Mouse (Mus musculus) liver, postnatal 0 days (tissue): Measurements from ENCODE around the gene 1700022I11Rik. TPM values are rescaled to one million over a fixed set of nuclear protein-coding genes. Genes with fewer than 3 reads are reported as not detected.
A peak's percentile ranks its signal among the peaks of the same experiment; 100 is the strongest.

Experiments
- ATAC-seq: fragments of 200-750 bp; cut with Nextera tagmentation; 2 replicates; pipeline ENCODE4 v1.8.0; 2017; ENCODE audit warnings: mild to moderate bottlenecking, moderate library complexity
- DNase-seq: peaks from one replicate; pipeline ENCODE4 v3.0.0-alpha.2; 2016
- H3K27ac ChIP-seq: fragments of 300-500 bp; sonication (generic); 2 replicates; pipeline ENCODE4 v1.5.1; 2014; ENCODE audit warnings: antibody characterized with exemption, moderate library complexity, mild to moderate bottlenecking, low read depth
- H3K27me3 ChIP-seq: fragments of 300-500 bp; sonication (generic); 2 replicates; pipeline ENCODE4 v1.6.1; 2014; ENCODE audit warnings: low read length, control low read depth, mixed read lengths; ENCODE audit not compliant: insufficient read depth
- H3K36me3 ChIP-seq: fragments of 300-500 bp; sonication (generic); replicated peaks from 2 replicates; pipeline ENCODE4 v1.6.1; 2014; ENCODE audit warnings: mild to moderate bottlenecking, control low read depth, low read length, moderate library complexity, mixed read lengths; ENCODE audit not compliant: insufficient read depth
- H3K4me1 ChIP-seq: fragments of 300-500 bp; sonication (generic); 2 replicates; pipeline ENCODE4 v1.6.1; 2014; ENCODE audit warnings: antibody characterized with exemption, mild to moderate bottlenecking, control low read depth; ENCODE audit not compliant: insufficient read depth
- H3K4me2 ChIP-seq: fragments of 300-500 bp; sonication (generic); 2 replicates; pipeline ENCODE4 v1.6.1; 2014; ENCODE audit warnings: low read depth, mild to moderate bottlenecking, low read length, moderate library complexity, mixed read lengths
- H3K4me3 ChIP-seq: fragments of 300-500 bp; sonication (generic); 2 replicates; pipeline ENCODE4 v1.5.1; 2014; ENCODE audit warnings: low read depth, low read length
- H3K9ac ChIP-seq: fragments of 300-500 bp; sonication (generic); replicated peaks from 2 replicates; pipeline ENCODE4 v1.6.1; 2014; ENCODE audit warnings: mild to moderate bottlenecking, moderate library complexity
- H3K9me3 ChIP-seq: fragments of 300-500 bp; sonication (generic); 2 replicates; pipeline ENCODE4 v1.6.1; 2016; ENCODE audit warnings: mild to moderate bottlenecking, control low read depth, low read length, mixed read lengths
- CTCF ChIP-seq: sonication (generic); IDR thresholded peaks from 2 replicates; pipeline ENCODE4 v1.5.1; 2016; ENCODE audit warnings: antibody characterized with exemption, low read depth
- EP300 ChIP-seq: IDR thresholded peaks from 2 replicates; pipeline ENCODE4 v1.6.1; 2016; ENCODE audit warnings: antibody characterized with exemption, low read depth, mild to moderate bottlenecking
- WGBS: fragments of 180-500 bp; shearing (Covaris S2); extraction: QIAGEN DNeasy Blood & Tissue Kit; methylation state at CpG from one replicate; pipeline ENCODE4 v1.1.7; 2014; ENCODE audit not compliant: insufficient replicate concordance; 5-methylcytosine and 5-hydroxymethylcytosine counted together
- polyA plus RNA-seq: library from polyadenylated mRNA; unstranded; fragments of >200 nt; fragmentation: Nextera tagmentation; extraction: Ambion mirVana; gene quantifications from 2 replicates; pipeline ENCODE4 v1.2.1, GENCODE M21; 2015

1700022I11Rik gene
- polyA plus RNA-seq, 1 experiment from 2014 or later = not detected

DNA sequence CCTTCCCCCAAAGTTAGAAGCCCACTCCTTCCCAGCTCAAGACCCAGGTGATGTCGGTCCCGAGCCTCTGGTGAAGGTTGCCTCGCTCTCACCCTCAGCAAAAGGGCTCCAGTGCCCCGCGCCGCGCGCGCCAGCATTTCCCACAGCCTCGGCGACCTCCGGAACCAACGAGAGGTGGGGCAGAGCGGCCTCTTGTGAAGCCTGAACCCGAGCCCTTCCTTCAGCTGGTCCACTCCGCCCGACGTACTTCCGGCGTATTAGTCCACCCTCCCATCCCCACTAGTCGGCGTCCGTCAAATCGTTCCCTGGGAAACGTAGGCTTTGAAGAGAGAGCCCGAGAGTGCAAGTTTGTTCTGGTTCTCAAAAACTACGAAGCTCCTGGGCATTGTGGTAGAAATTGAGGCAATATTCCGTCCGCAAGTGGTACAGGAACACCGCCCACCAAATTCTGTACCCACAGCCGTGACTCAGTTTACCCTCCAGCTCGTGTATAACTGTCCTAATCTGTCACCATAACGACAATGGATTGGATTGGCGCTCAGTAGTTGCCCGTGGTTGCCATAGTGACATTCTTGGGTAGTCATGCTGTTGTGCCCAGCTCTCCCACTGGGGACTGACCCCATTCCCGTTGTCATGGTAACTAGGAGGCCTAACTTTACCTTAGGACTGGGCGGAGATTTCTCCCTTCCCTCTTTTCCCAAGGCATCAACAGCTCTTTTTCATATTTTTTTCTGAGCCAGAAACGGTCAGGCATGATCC is 62.0 kb downstream of the 1700022I11Rik start, which contains the start of gene Stoml2:
TSS of gene Stoml2 (minus strand) at position 474 of the 759 bp plus-strand sequence.
- no peaks in the 10 kb centered on the region for H3K9me3 ChIP-seq
- no peaks in the 10 kb centered on the region for H3K27me3 ChIP-seq
- peak; percentile 93 for DNase-seq
- ATAC-seq = peak; percentile 98
- peaks cover 56% of the 10 kb centered on the region for H3K36me3 ChIP-seq
- peaks cover 13% of the 10 kb centered on the region; the same call in 1 of the 2 replicates for H3K4me1 ChIP-seq
- 2% methylated on average over 38 of the region's 38 CpGs for WGBS
- H3K4me2 ChIP-seq = peak within 1 kb of the TSS; percentile 82
- peak within 1 kb of the TSS; percentile 79 for H3K27ac ChIP-seq
- no peak; the same call in 1 of the 2 replicates for TF ChIP-seq EP300
- TF ChIP-seq CTCF = peak; percentile 72
- H3K9ac ChIP-seq = peak within 1 kb of the TSS; percentile 86
- peak within 1 kb of the TSS; percentile 79 for H3K4me3 ChIP-seq

DNA sequence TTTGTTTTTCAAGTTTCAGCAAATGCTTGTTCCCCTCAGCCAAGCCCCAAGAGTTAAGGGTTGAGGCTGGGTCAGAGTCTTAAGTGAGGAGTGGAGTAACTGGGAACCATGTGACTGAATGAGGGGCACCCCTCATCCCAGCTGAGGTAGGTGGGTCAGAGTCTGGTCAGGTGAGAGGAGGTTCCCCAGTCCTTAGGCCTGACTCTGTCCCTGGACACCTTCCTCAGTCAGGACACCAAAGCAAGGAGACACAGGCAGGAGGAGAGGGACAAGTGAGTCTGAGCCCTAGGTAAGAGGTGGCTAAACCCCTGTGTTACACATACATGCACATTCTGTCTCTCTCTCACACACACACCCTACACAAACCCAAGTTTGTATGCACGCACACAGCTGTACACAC is 63.1 kb downstream of the 1700022I11Rik start:
- DNase-seq = no peak
- 82% methylated on average over 1 of the region's 1 CpGs for WGBS
- TF ChIP-seq CTCF (no peak), EP300 (no peak)
- Histone ChIP-seq H3K9ac (no peak overlapping the region), H3K9me3 (no peaks in the 10 kb centered on the region), H3K4me3 (no peak overlapping the region), H3K27me3 (no peaks in the 10 kb centered on the region), H3K4me1 (peaks cover 20% of the 10 kb centered on the region), H3K4me2 (no peak overlapping the region), H3K27ac (no peak overlapping the region), H3K36me3 (peaks cover 50% of the 10 kb centered on the region)
- no peak for ATAC-seq

Other genes with a start within 250 kb of the 1700022I11Rik start
- gene 4930578G10Rik, start 234.1 kb upstream of the 1700022I11Rik start, polyA plus RNA-seq = 0.19 TPM in 1 of 2 replicates, not detected in the other
- not detected in 2 replicates for gene Ccl19, start 213.0 kb upstream of the 1700022I11Rik start, polyA plus RNA-seq
- 0.70 and 1.1 TPM in 2 replicates for gene Ccl21a, start 195.6 kb upstream of the 1700022I11Rik start, polyA plus RNA-seq
- 0.04 TPM in 2 replicates for gene Fam205a1, start 115.7 kb upstream of the 1700022I11Rik start, polyA plus RNA-seq
- gene Gm12394, start 112.8 kb upstream of the 1700022I11Rik start, polyA plus RNA-seq = 0.05 TPM in 1 of 2 replicates, not detected in the other
- 0.22 and 0.39 TPM in 2 replicates for gene Fam205c, start 95.4 kb upstream of the 1700022I11Rik start, polyA plus RNA-seq
- gene Phf24, start 52.9 kb upstream of the 1700022I11Rik start, polyA plus RNA-seq = 0.11 and 0.12 TPM in 2 replicates
- 0.73 and 1.0 TPM in 2 replicates for gene Dnajb5, start 19.8 kb upstream of the 1700022I11Rik start, polyA plus RNA-seq
- 127 and 145 TPM in 2 replicates for gene Vcp, start 30.9 kb downstream of the 1700022I11Rik start, polyA plus RNA-seq
- 4.5 and 5.5 TPM in 2 replicates for gene Fancg, start 40.9 kb downstream of the 1700022I11Rik start, polyA plus RNA-seq
- 7.6 and 8.3 TPM in 2 replicates for gene Pigo, start 56.2 kb downstream of the 1700022I11Rik start, polyA plus RNA-seq
- gene Stoml2, start 62.1 kb downstream of the 1700022I11Rik start, polyA plus RNA-seq = 114 and 116 TPM in 2 replicates
- 11.3 and 11.7 TPM in 2 replicates for gene Fam214b, start 76.6 kb downstream of the 1700022I11Rik start, polyA plus RNA-seq
- 0.37 and 0.52 TPM in 2 replicates for gene Unc13b, start 89.3 kb downstream of the 1700022I11Rik start, polyA plus RNA-seq